ENCODE assay signal across 23 mouse cellular contexts in genomic region chr4:109229766-109230279, GRCm38 (mm10). TPM values are rescaled to one million over a fixed set of nuclear protein-coding genes. Genes with fewer than 3 reads are reported as not detected.
DNase-seq lines count a peak whose midpoint lies in the region; ATAC-seq and TF ChIP-seq lines count a peak whose summit lies in the region.
"Had no signal": no experiment of that assay in that cellular context is flagged by ENCODE, and none has a peak within 500 bp of the region (broad histone marks: within the 10 kb centered on the region; RNA-seq: fewer than 3 reads in every experiment).

No protein-coding gene starts in this region.

- no peak overlapping the region for H3K9ac ChIP-seq in kidney, embryonic 14.5 days (ENCODE audit: low read depth, low read length)
- H3K9ac ChIP-seq: embryonic facial prominence, embryonic 13.5 days; intestine, embryonic 15.5 days; limb, embryonic 15.5 days; liver, postnatal 0 days had no signal

- no peaks in the 10 kb centered on the region for H3K4me1 ChIP-seq in kidney, embryonic 14.5 days (ENCODE audit: control insufficient read depth, insufficient read depth, low read length)
- H3K4me1 ChIP-seq in kidney, adult 2 months (ENCODE audit: control insufficient read depth, insufficient read depth, low read length) = no peaks in the 10 kb centered on the region
- peaks cover 7% of the 10 kb centered on the region for H3K4me1 ChIP-seq in lung, adult 2 months (ENCODE audit: control insufficient read depth, insufficient read depth, low read length)

- no peaks in the 10 kb centered on the region for H3K9me3 ChIP-seq in kidney, embryonic 14.5 days (ENCODE audit: control insufficient read depth, low read length)
- H3K9me3 ChIP-seq: embryonic facial prominence, embryonic 13.5 days; heart, embryonic 10.5 days; intestine, embryonic 15.5 days; limb, embryonic 15.5 days had no signal

- H3K27me3 ChIP-seq in kidney, embryonic 14.5 days (ENCODE audit: control insufficient read depth, insufficient read depth, low read length) = no peaks in the 10 kb centered on the region
- no peaks in the 10 kb centered on the region for H3K27me3 ChIP-seq in kidney, adult 2 months (replicated peaks; ENCODE audit: control insufficient read depth, insufficient read depth, low read length)
- H3K27me3 ChIP-seq: embryonic facial prominence, embryonic 13.5 days; intestine, embryonic 15.5 days; limb, embryonic 15.5 days had no signal

- TF ChIP-seq POLR2A in kidney, adult 2 months (IDR thresholded peaks at IDR 0.05; ENCODE audit: low read depth, low read length) = no peak
- TF ChIP-seq POLR2A in lung, adult 2 months (IDR thresholded peaks at IDR 0.05; ENCODE audit: borderline replicate concordance, extremely low read depth, low read depth, low read length) = no peak

- no peaks in the 10 kb centered on the region for H3K36me3 ChIP-seq in kidney, embryonic 14.5 days (ENCODE audit: control insufficient read depth, insufficient read depth, low read length)
- H3K36me3 ChIP-seq in kidney, adult 2 months (ENCODE audit: control insufficient read depth, insufficient read depth, low read length) = no peaks in the 10 kb centered on the region
- H3K36me3 ChIP-seq: embryonic facial prominence, embryonic 13.5 days; heart, embryonic 10.5 days; intestine, embryonic 15.5 days; limb, embryonic 15.5 days had no signal

- H3K4me3 ChIP-seq in kidney, embryonic 14.5 days (ENCODE audit: low read length) = no peak overlapping the region
- H3K4me3 ChIP-seq in kidney, adult 2 months (ENCODE audit: insufficient read depth, low read depth, low read length) = no peak overlapping the region
- H3K4me3 ChIP-seq in lung, adult 2 months (replicated peaks; ENCODE audit: extremely low read depth, low read depth, low read length) = no peak overlapping the region
- H3K4me3 ChIP-seq: embryonic facial prominence, embryonic 13.5 days; heart, embryonic 10.5 days; intestine, embryonic 15.5 days; limb, embryonic 15.5 days had no signal

- ATAC-seq in kidney, embryonic 14.5 days (ENCODE audit: low FRiP score, low TSS enrichment) = peak; percentile 78
- ATAC-seq: forebrain, embryonic 16.5 days; intestine, embryonic 15.5 days; liver, postnatal 0 days had no signal

- H3K27ac ChIP-seq in kidney, embryonic 14.5 days (ENCODE audit: low read depth, low read length) = no peak overlapping the region
- no peak overlapping the region for H3K27ac ChIP-seq in kidney, adult 2 months (ENCODE audit: insufficient read depth, low read depth, low read length)
- H3K27ac ChIP-seq: embryonic facial prominence, embryonic 13.5 days; heart, embryonic 10.5 days; intestine, embryonic 15.5 days; limb, embryonic 15.5 days; stomach, postnatal 0 days had no signal

- TF ChIP-seq CTCF in kidney, adult 2 months (conservative IDR thresholded peaks at IDR 0.05; ENCODE audit: insufficient read depth, insufficient read length, low read depth, low read length) = no peak
- no peak for TF ChIP-seq CTCF in lung, adult 2 months (IDR thresholded peaks at IDR 0.05; ENCODE audit: insufficient read depth, low read length)

- no peak for DNase-seq in kidney, adult 2 months
- peak; percentile 9 for DNase-seq in right cerebral cortex, postnatal 14 days
- no peak for DNase-seq in right cerebral cortex, postnatal 10 days (ENCODE audit: low spot score in 2 of 2)
- DNase-seq in naive thymus-derived CD4-positive, alpha-beta T cell, adult 2 months (ENCODE audit: low read depth) = peak; percentile 74
- peak; percentile 53 to 62 for DNase-seq in thymus, postnatal 36 days
- DNase-seq in right cerebral cortex, adult 18-20 months = no peak
- DNase-seq in lung, adult 2 months = no peak
- DNase-seq: adrenal gland, postnatal 10 days; cerebellum, adult 11-12 months; cerebellum, postnatal 14 days; kidney, postnatal 25 days; liver, postnatal 0 days; lung, postnatal 4 days; right cerebral cortex, postnatal 4 days had no signal

- 15% methylated on average over 7 of the region's 7 CpGs for WGBS in kidney, embryonic 14.5 days
- WGBS in kidney, adult 2 months = 21% methylated on average over 7 of the region's 7 CpGs
- 47% methylated on average over 7 of the region's 7 CpGs for WGBS in lung, adult 2 months

- H3K4me2 ChIP-seq in kidney, embryonic 14.5 days (replicated peaks; ENCODE audit: low read depth, low read length) = no peak overlapping the region
- H3K4me2 ChIP-seq: embryonic facial prominence, embryonic 13.5 days; intestine, embryonic 15.5 days; limb, embryonic 15.5 days; midbrain, embryonic 11.5 days had no signal

RNA-seq across cellular contexts. Expression of gene Calr4, which starts 4.5 kb away (rescaled TPM):
- polyA plus RNA-seq in kidney, embryonic 14.5 days (2014; fragmentation: Nextera tagmentation; extraction: Ambion mirVana) = 0.45 and 0.60 TPM in 2 replicates
- not detected in 2 replicates for polyA plus RNA-seq in kidney, adult 2 months (2012; rRNA removed)
- polyA plus RNA-seq in lung, adult 2 months (2012; rRNA removed) = 0.18 TPM in 1 of 2 replicates, not detected in the other
- polyA plus RNA-seq: heart, postnatal 0 days; liver, postnatal 0 days; stomach, postnatal 0 days had no signal

RNA-seq across cellular contexts. Expression of gene Osbpl9, which starts 27.8 kb away (rescaled TPM):
- 48.5 and 61.1 TPM in 2 replicates for polyA plus RNA-seq in kidney, embryonic 14.5 days (2014; fragmentation: Nextera tagmentation; extraction: Ambion mirVana)
- 182 and 201 TPM in 2 replicates for polyA plus RNA-seq in kidney, adult 2 months (2012; rRNA removed)
- 117 and 167 TPM in 2 replicates for polyA plus RNA-seq in lung, adult 2 months (2012; rRNA removed)

RNA-seq across cellular contexts. Expression of gene Eps15, which starts 50.2 kb away (rescaled TPM):
- polyA plus RNA-seq in kidney, embryonic 14.5 days (2014; fragmentation: Nextera tagmentation; extraction: Ambion mirVana) = 20.3 and 41.6 TPM in 2 replicates
- 14.0 and 19.3 TPM in 2 replicates for polyA plus RNA-seq in kidney, adult 2 months (2012; rRNA removed)
- polyA plus RNA-seq in lung, adult 2 months (2012; rRNA removed) = 11.0 and 18.9 TPM in 2 replicates

Comparison
In these comparisons a context has a peak if more than half of its experiments do, and no peak if none do; other contexts are left out.
1. DNase-seq: peak in right cerebral cortex, postnatal 14 days (single experiment), naive thymus-derived CD4-positive, alpha-beta T cell, adult 2 months (single experiment) and thymus, postnatal 36 days (2 of 2); none in kidney, adult 2 months (single experiment), right cerebral cortex, postnatal 10 days (0 of 2), right cerebral cortex, adult 18-20 months (single experiment) and lung, adult 2 months (single experiment).